Mouse (Mus musculus) CH12.LX (cell line): ENCODE measurements around the gene Trpm3. TPM values are rescaled to one million over a fixed set of nuclear protein-coding genes. Genes with fewer than 3 reads are reported as not detected.

Source experiments
- DNase-seq: peaks from one replicate; pipeline ENCODE4 v3.0.0-alpha.2; 2013; ENCODE audit errors: extremely low read depth
- H3K27ac ChIP-seq: 2 replicates; pipeline ENCODE4 v1.5.1; 2012; ENCODE audit warnings: low read depth, mild to moderate bottlenecking, control low read depth, moderate library complexity; ENCODE audit not compliant: insufficient read depth
- H3K27me3 ChIP-seq: replicated peaks from 2 replicates; pipeline ENCODE3; 2012; ENCODE audit warnings: inconsistent platforms
- H3K36me3 ChIP-seq, 2 experiments: replicated peaks in 1 of 2; 2 replicates each; pipeline versions ENCODE3 to v1.6.1; 2012; ENCODE audit warnings: inconsistent platforms in 1 of 2, low read length in 1 of 2, mild to moderate bottlenecking in 1 of 2, mixed read lengths in 1 of 2, moderate library complexity in 1 of 2; ENCODE audit not compliant: control insufficient read depth in 1 of 2, insufficient read depth in 1 of 2
- H3K4me1 ChIP-seq, 2 experiments: 2 replicates each; pipeline ENCODE4 v1.6.1; 2012; ENCODE audit warnings: inconsistent platforms in 1 of 2, moderate library complexity in 1 of 2; ENCODE audit not compliant: insufficient read depth in 2 of 2, control insufficient read depth in 1 of 2
- H3K4me2 ChIP-seq: 2 replicates; pipeline ENCODE4 v1.6.1; 2012; ENCODE audit warnings: low read depth, mild to moderate bottlenecking, control low read depth; ENCODE audit not compliant: poor library complexity, insufficient read depth, severe bottlenecking
- H3K4me3 ChIP-seq, 3 experiments: fragments of 150-350 bp in 1 of 3; sonication (generic) in 1 of 3; replicated peaks in 1 of 3; 2 replicates each; pipeline versions ENCODE3 to v1.5.1; 2011 to 2012; ENCODE audit warnings: low read depth in 2 of 3, low read length in 2 of 3, mild to moderate bottlenecking in 2 of 3, moderate library complexity in 2 of 3, control low read depth in 1 of 3, improper control_type of control experiment in 1 of 3, inconsistent platforms in 1 of 3, mixed read lengths in 1 of 3; ENCODE audit not compliant: poor library complexity in 1 of 3
- H3K79me2 ChIP-seq: replicated peaks from 2 replicates; pipeline ENCODE4 v1.6.1; 2012; ENCODE audit warnings: mild to moderate bottlenecking, moderate library complexity; ENCODE audit not compliant: control insufficient read depth, poor library complexity, insufficient read depth, severe bottlenecking; ENCODE audit errors: extremely low read depth
- H3K9ac ChIP-seq: 2 replicates; pipeline ENCODE4 v1.6.1; 2012; ENCODE audit warnings: low read depth, mild to moderate bottlenecking, control low read depth, moderate library complexity; ENCODE audit not compliant: insufficient read depth
- H3K9me3 ChIP-seq: replicated peaks from 2 replicates; pipeline ENCODE3; 2012; ENCODE audit warnings: low read length, inconsistent platforms, mixed read lengths
- BHLHE40 ChIP-seq: IDR thresholded peaks from 2 replicates; pipeline ENCODE4 v1.6.1; 2011; ENCODE audit warnings: mild to moderate bottlenecking, low read depth, low read length, improper control_type of control experiment
- CHD2 ChIP-seq: IDR thresholded peaks from 2 replicates; pipeline ENCODE4 v1.6.1; 2011; ENCODE audit warnings: low read length, improper control_type of control experiment
- EP300 ChIP-seq: IDR thresholded peaks from 2 replicates; pipeline ENCODE4 v1.6.1; 2011; ENCODE audit warnings: low read length, improper control_type of control experiment
- ETS1 ChIP-seq: conservative IDR thresholded peaks from 2 replicates; pipeline ENCODE4 v1.6.1; 2012; ENCODE audit warnings: low read depth, mild to moderate bottlenecking, inconsistent platforms, low read length, improper control_type of control experiment, moderate library complexity
- GABPA ChIP-seq: IDR thresholded peaks from 2 replicates; pipeline ENCODE4 v1.6.1; 2012; ENCODE audit warnings: low read depth, low read length, improper control_type of control experiment, inconsistent platforms; ENCODE audit not compliant: insufficient replicate concordance
- IRF4 ChIP-seq: IDR thresholded peaks from 2 replicates; pipeline ENCODE4 v1.6.1; 2014; ENCODE audit warnings: low read depth, mild to moderate bottlenecking, inconsistent platforms, low read length, improper control_type of control experiment
- JUN ChIP-seq: IDR thresholded peaks from 2 replicates; pipeline ENCODE4 v1.6.1; 2011; ENCODE audit warnings: low read depth, mild to moderate bottlenecking, low read length, improper control_type of control experiment, moderate library complexity; ENCODE audit not compliant: insufficient read depth
- KAT2A ChIP-seq: IDR thresholded peaks from 2 replicates; pipeline ENCODE4 v1.6.1; 2012; ENCODE audit warnings: low read length, improper control_type of control experiment, inconsistent platforms; ENCODE audit not compliant: insufficient replicate concordance
- MAX ChIP-seq: IDR thresholded peaks from 2 replicates; pipeline ENCODE4 v1.6.1; 2011; ENCODE audit warnings: low read length, improper control_type of control experiment
- MAZ ChIP-seq: IDR thresholded peaks from 2 replicates; pipeline ENCODE4 v1.6.1; 2012; ENCODE audit warnings: low read depth, mild to moderate bottlenecking, inconsistent platforms, low read length, improper control_type of control experiment, moderate library complexity
- MEF2A ChIP-seq: IDR thresholded peaks from 2 replicates; pipeline ENCODE4 v1.6.1; 2014; ENCODE audit warnings: low read depth, mild to moderate bottlenecking, inconsistent platforms, low read length, improper control_type of control experiment, borderline replicate concordance
- MXI1 ChIP-seq: IDR thresholded peaks from 2 replicates; pipeline ENCODE4 v1.6.1; 2011; ENCODE audit warnings: mild to moderate bottlenecking, low read depth, low read length, improper control_type of control experiment
- NELFE ChIP-seq: IDR thresholded peaks from 2 replicates; pipeline ENCODE4 v1.6.1; 2011; ENCODE audit warnings: low read depth, low read length, improper control_type of control experiment
- PAX5 ChIP-seq: IDR thresholded peaks from 2 replicates; pipeline ENCODE4 v1.6.1; 2012; ENCODE audit warnings: low read length, inconsistent platforms, mixed read lengths
- POLR2A ChIP-seq: IDR thresholded peaks from 2 replicates; pipeline ENCODE4 v1.6.1; 2011; ENCODE audit warnings: low read depth, mild to moderate bottlenecking, improper control_type of control experiment, low read length
- POLR2AphosphoS2 ChIP-seq: IDR thresholded peaks from 2 replicates; pipeline ENCODE4 v1.6.1; 2011; ENCODE audit warnings: low read depth, low read length, improper control_type of control experiment
- RCOR1 ChIP-seq: conservative IDR thresholded peaks from 2 replicates; pipeline ENCODE4 v1.6.1; 2012; ENCODE audit warnings: low read depth, mild to moderate bottlenecking, inconsistent platforms, low read length, improper control_type of control experiment
- SIN3A ChIP-seq: IDR thresholded peaks from 2 replicates; pipeline ENCODE4 v1.6.1; 2012; ENCODE audit warnings: low read length, improper control_type of control experiment, inconsistent platforms
- TBP ChIP-seq: conservative IDR thresholded peaks from 2 replicates; pipeline ENCODE4 v1.6.1; 2011; ENCODE audit warnings: low read depth, low read length, improper control_type of control experiment
- USF1 ChIP-seq: IDR thresholded peaks from 2 replicates; pipeline ENCODE4 v1.6.1; 2014; ENCODE audit warnings: low read depth, mild to moderate bottlenecking, inconsistent platforms, low read length, improper control_type of control experiment
- USF2 ChIP-seq: conservative IDR thresholded peaks from 2 replicates; pipeline ENCODE4 v1.6.1; 2011; ENCODE audit warnings: low read depth, low read length, improper control_type of control experiment
- ZC3H11A ChIP-seq: IDR thresholded peaks from 2 replicates; pipeline ENCODE4 v1.6.1; 2012; ENCODE audit warnings: low read depth, mild to moderate bottlenecking, inconsistent platforms, low read length, improper control_type of control experiment
- ZNF384 ChIP-seq: IDR thresholded peaks from 2 replicates; pipeline ENCODE4 v1.6.1; 2012; ENCODE audit warnings: low read depth, low read length, improper control_type of control experiment, inconsistent platforms
- dilution Hi-C: fragments of 300-500 bp; cut with MboI; formaldehyde crosslinking; loops from 2 replicates; pipeline ENCODE4 v1.14.3; 2020; ENCODE audit warnings: low sequenced_read_pairs; ENCODE audit not compliant: extremely low pct_unique_long_range_greater_than_20kb, extremely low pct_ligation_motif_present
- in situ Hi-C: fragments of 300-500 bp; cut with MboI; formaldehyde crosslinking; loops from 3 replicates; pipeline ENCODE4 v1.14.3; 2019; ENCODE audit warnings: low sequenced_read_pairs, low pct_ligation_motif_present, low pct_unique_long_range_greater_than_20kb, mixed read lengths
- polyA plus RNA-seq: library from polyadenylated mRNA; unstranded; fragments of >175 nt; gene quantifications from 2 replicates; pipeline ENCODE4 v1.2.1, GENCODE M21; 2012; ENCODE audit warnings: low read depth; ENCODE audit not compliant: insufficient read length
- total RNA-seq, 2 experiments: library from RNA; depleted of rRNA; stranded (reverse); fragments of 300-350 nt in 1 of 2; fragments of >200 nt in 1 of 2; gene quantifications; 2 replicates each; pipeline ENCODE4 v1.2.3; 2012 to 2014

The Trpm3 gene
- total and polyA plus RNA-seq, 3 experiments: 0.01 TPM; not detected in 2

GRCm38 (mm10) chr19:22672892-22673291 lies 534.0 kb downstream of the Trpm3 start:
- no peaks in the 10 kb centered on the region for H3K27me3 ChIP-seq
- H3K4me1 ChIP-seq: no peaks in the 10 kb centered on the region
- H3K9ac ChIP-seq: no peak overlapping the region
- no peak overlapping the region for H3K27ac ChIP-seq
- no peaks in the 10 kb centered on the region for H3K36me3 ChIP-seq
- in situ Hi-C loops (no loop called here), dilution Hi-C loops (no loop called here)
- DNase-seq: no peak
- H3K9me3 ChIP-seq: no peaks in the 10 kb centered on the region
- no peaks in the 10 kb centered on the region for H3K79me2 ChIP-seq
- TF ChIP-seq CHD2 (no peak), POLR2AphosphoS2 (no peak), JUN (no peak), POLR2A (no peak), EP300 (no peak), ZC3H11A (no peak), RCOR1 (no peak), MAZ (no peak), PAX5 (no peak), MEF2A (no peak), KAT2A (no peak), SIN3A (no peak), NELFE (no peak), GABPA (no peak), ZNF384 (no peak), MXI1 (no peak), MAX (no peak), BHLHE40 (no peak), USF2 (no peak), USF1 (no peak)
- TF ChIP-seq, all 38 proteins: peak for 0
- H3K4me2 ChIP-seq: no peak overlapping the region
- H3K4me3 ChIP-seq: no peak overlapping the region

GRCm38 (mm10) chr19:22676206-22676605 lies 537.4 kb downstream of the Trpm3 start:
- Histone ChIP-seq H3K27ac (no peak overlapping the region), H3K4me3 (no peak overlapping the region), H3K9me3 (no peaks in the 10 kb centered on the region), H3K4me2 (no peak overlapping the region), H3K36me3 (no peaks in the 10 kb centered on the region), H3K27me3 (no peaks in the 10 kb centered on the region), H3K9ac (no peak overlapping the region), H3K4me1 (no peaks in the 10 kb centered on the region), H3K79me2 (no peaks in the 10 kb centered on the region)
- in situ Hi-C loops: no loop called here
- TF ChIP-seq ETS1: no peak
- no peak for TF ChIP-seq TBP
- TF ChIP-seq ZC3H11A: no peak
- no peak for TF ChIP-seq IRF4
- DNase-seq: no peak
- dilution Hi-C loops: no loop called here
